Mouse (Mus musculus): ENCODE measurements at regions not wholly inside any gene's neighbourhood (a gene's known extent, or its start where the extent isn't known, plus 50 kb on each side); places are given as distances from the start of the nearest gene placed in this dataset.
A peak's percentile ranks its signal among the peaks of the same experiment; 100 is the strongest.

DNA sequence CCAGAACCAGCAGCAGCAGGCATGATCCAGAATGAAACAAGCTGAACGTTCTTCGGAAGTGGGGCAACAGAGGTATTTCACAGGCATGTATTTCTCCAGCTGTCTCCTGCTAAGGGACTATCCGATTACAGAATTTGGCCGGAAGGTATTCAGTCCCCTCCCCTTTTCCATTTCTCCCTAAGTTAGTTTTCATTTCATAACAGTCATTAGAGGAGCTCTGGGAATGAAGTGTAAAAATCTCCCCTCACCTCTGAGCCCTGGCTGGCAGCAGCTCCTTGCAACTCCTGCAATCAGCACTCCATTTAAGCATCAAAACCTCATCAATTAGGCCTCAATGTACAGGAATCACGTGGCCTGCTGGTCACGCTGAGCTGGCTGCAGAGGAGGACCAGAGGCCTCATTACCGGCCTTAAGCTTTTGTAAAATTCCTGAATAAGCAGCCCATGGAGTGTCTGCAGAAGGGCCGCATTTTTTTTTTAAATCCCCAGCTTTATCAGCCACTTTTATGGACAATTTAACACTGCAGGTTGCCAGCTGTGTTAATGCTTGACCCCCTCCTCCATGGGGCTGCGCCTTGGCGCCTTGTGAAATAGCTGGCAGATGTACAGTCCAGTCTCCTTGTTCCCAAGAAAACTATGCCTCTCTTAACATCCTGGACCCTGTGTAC lies 456.1 kb upstream of the Kirrel3 start:
- peak; percentile 89 for DNase-seq (ENCODE audit: low read depth, low spot score)

DNA sequence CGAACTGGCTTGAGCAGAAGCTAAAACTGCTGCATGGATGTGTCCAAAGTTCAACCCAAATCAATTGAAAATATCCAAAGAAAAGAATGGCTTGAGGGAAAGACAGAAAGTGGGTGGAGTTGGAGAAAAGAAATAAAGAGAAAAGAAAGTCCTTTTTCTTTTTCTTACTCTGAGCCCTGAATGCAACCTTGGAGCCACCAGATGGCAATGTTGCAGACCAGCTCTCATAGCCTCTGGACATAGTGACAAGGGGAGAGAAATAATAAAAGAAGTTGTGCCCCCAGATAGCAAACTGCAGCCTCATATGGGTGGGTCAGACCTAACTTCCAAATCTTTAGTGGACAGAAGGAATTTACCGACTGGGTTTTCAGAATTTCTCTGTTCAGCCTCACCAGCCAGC lies 431.3 kb upstream of the Kirrel3 start:
- DNase-seq (ENCODE audit: low read depth, low spot score): no peak
